Mouse (Mus musculus): ENCODE results near the gene Rapgef1. TPM values are rescaled to one million over a fixed set of nuclear protein-coding genes. Genes with fewer than 3 reads are reported as not detected.

Gene Rapgef1
- polyA plus RNA-seq, 1 experiment from 2014 or later = 15.9 TPM

DNA sequence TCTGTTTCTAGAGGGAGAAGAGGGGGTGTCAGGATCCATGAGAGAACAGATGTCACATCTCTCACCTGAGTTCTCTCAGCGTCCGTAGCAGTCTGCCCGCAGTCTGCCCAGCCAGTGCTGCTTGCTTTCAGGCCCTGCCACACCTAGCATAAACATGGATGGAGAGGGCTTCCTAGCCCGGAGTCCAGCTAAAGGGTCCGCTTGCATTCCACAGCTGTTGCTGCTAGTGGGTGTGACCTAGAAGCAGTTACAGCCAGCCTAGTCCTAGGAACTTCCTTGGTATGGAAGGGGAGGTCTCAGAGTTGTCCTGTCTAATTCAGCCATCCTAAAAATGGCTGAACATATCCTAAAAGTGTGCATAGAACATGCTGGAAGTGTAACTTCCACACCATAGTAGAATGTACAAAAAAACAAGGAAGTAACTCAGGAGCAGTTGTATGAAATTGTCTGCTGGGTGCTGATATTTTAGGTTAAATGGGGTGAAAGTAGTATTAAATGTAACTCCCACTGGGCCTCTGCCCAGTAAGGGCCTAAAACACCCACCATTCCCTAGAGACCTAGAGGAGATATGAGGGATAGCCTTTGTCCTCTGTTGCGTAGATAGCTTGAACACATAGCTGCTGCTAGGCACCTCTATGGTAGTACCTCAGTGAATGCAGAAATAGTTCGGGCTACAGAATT is 48.6 kb downstream of the Rapgef1 start:
- H3K36me3 ChIP-seq = no peaks in the 10 kb centered on the region
- no peak overlapping the region for H3K9ac ChIP-seq
- H3K4me1 ChIP-seq = peaks cover 47% of the 10 kb centered on the region
- no peak for ATAC-seq (ENCODE audit: insufficient number of reproducible peaks, low FRiP score, low TSS enrichment, low read depth)
- H3K27me3 ChIP-seq = no peaks in the 10 kb centered on the region
- no peak overlapping the region; the same call in 1 of the 2 replicates for H3K27ac ChIP-seq
- H3K4me2 ChIP-seq = no peak overlapping the region
- no peaks in the 10 kb centered on the region for H3K9me3 ChIP-seq
- WGBS = 80% methylated on average over 7 of the region's 7 CpGs
- no peak overlapping the region for H3K4me3 ChIP-seq

DNA sequence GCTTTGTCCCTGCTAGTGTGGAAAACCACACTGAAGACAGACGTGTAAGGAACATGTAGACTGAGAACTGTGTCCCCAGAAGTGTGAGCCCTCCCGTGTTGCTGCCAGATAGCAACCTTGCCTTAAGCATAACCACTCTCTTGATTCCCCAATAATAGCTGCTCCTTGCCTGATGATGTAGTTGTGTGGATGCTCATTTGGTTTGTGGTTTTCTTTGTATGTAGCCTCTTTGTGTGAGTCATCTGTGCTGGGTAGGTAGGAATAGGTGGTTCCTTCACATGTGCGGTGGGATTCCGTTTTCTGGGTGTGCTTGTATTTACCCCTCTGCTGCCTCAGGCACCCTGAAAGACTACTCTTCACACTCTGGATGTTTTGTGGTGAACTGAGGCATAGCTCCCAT is 49.4 kb downstream of the Rapgef1 start:
- no peaks in the 10 kb centered on the region for H3K27me3 ChIP-seq
- ATAC-seq (ENCODE audit: insufficient number of reproducible peaks, low FRiP score, low TSS enrichment, low read depth) = no peak
- H3K4me3 ChIP-seq = no peak overlapping the region
- no peak overlapping the region for H3K4me2 ChIP-seq
- H3K36me3 ChIP-seq = no peaks in the 10 kb centered on the region
- peaks cover 41% of the 10 kb centered on the region for H3K4me1 ChIP-seq
- H3K9ac ChIP-seq = no peak overlapping the region
- 83% methylated on average over 4 of the region's 4 CpGs for WGBS
- no peak overlapping the region for H3K27ac ChIP-seq
- no peaks in the 10 kb centered on the region for H3K9me3 ChIP-seq

DNA sequence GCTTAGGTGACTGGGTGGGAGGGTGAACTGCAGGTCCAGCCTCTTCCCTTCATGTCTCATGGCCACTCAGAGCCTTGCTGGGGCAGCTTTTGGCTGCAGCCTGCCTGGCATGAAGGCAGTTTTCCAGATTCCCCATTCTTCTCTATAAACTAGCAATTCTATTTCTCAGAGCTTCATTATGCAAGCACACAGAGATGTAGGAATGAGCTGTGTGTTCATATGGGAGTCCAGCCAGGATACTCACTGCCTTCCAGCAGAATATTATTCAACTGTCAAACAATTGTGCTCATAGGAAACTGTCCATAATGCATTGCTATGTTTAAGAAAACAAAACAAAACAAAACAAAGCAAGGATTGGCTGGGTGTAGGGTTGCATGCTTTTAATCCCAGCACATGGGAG is 50.2 kb downstream of the Rapgef1 start:
- Histone ChIP-seq H3K27ac (peak overlapping the region; percentile 65), H3K9me3 (no peaks in the 10 kb centered on the region), H3K4me3 (no peak overlapping the region), H3K36me3 (no peaks in the 10 kb centered on the region), H3K9ac (no peak overlapping the region), H3K4me1 (peaks cover 41% of the 10 kb centered on the region), H3K27me3 (no peaks in the 10 kb centered on the region), H3K4me2 (no peak overlapping the region)
- no peak for ATAC-seq (ENCODE audit: insufficient number of reproducible peaks, low FRiP score, low TSS enrichment, low read depth)

DNA sequence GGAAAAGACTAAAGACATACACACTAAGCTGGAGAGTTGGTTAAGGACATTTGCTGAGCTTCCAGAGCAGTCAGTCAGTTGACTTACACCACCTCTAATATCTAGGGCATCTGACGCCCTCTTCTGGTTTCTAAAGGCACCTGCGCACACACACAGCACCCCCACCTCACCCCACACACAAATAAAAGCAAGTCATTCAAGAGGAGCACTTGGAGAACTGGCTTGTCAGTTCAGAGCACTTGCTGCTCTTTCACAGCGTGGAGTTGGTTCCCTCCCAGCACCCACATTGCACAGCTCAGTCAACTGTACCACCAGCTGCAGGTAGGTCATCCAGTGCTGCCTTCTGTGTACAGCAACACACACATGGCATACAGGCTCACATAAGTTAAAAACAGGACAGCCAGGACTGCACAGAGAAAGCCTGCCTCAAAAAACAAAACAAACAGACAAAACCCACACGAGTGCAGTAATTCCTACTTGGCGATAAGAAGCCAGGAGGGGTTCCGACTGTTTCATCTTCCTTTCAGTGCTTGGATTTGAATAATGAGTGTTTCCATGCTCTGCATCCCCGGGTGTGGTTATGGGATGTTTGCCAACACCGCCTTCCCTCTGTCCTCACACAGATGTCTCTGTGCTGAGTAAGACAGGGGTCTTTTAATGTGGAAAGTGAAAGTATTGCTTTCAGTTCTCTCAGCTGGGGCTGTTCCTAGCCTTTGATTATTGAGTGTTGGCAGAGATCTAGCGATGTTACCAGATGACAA is 50.9 kb downstream of the Rapgef1 start:
- Histone ChIP-seq H3K4me3 (no peak overlapping the region), H3K4me1 (peaks cover 41% of the 10 kb centered on the region), H3K9me3 (no peaks in the 10 kb centered on the region), H3K27me3 (no peaks in the 10 kb centered on the region), H3K36me3 (no peaks in the 10 kb centered on the region), H3K27ac (peak overlapping the region; percentile 65), H3K4me2 (peak overlapping the region; percentile 10; the same call in 1 of the 2 replicates), H3K9ac (no peak overlapping the region)
- no peak; the same call in 1 of the 2 replicates for ATAC-seq (ENCODE audit: insufficient number of reproducible peaks, low FRiP score, low TSS enrichment, low read depth)
- 43% methylated on average over 9 of the region's 9 CpGs for WGBS

DNA sequence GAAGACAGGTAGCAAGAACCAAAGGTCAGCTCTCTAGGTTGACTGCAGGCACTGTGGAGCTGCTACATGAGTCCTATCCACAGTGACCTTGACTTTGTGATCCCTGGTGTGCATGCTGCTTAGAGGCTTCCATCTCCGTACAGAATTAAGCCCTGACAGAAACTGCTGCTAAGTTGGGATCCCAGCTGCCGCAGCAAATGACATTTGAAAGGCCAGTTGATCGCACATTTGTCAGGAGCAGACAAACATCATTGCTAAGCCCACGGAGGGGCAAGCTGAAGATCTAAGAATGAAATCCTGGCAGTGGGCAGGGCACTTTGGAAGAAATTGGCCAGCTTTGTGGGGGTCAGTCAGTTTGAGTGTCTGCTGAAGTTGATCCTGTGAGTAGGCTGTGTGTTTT is 51.9 kb downstream of the Rapgef1 start:
- no peaks in the 10 kb centered on the region for H3K9me3 ChIP-seq
- H3K4me3 ChIP-seq = no peak overlapping the region
- WGBS = 77% methylated on average over 4 of the region's 4 CpGs
- peaks cover 37% of the 10 kb centered on the region for H3K4me1 ChIP-seq
- no peak for ATAC-seq (ENCODE audit: insufficient number of reproducible peaks, low FRiP score, low TSS enrichment, low read depth)
- no peaks in the 10 kb centered on the region for H3K27me3 ChIP-seq
- no peak overlapping the region for H3K4me2 ChIP-seq
- H3K36me3 ChIP-seq = no peaks in the 10 kb centered on the region
- H3K27ac ChIP-seq = 0 out of 2 replicates have a peak overlapping the region, but pooled peaks have one; percentile 8
- no peak overlapping the region for H3K9ac ChIP-seq

DNA sequence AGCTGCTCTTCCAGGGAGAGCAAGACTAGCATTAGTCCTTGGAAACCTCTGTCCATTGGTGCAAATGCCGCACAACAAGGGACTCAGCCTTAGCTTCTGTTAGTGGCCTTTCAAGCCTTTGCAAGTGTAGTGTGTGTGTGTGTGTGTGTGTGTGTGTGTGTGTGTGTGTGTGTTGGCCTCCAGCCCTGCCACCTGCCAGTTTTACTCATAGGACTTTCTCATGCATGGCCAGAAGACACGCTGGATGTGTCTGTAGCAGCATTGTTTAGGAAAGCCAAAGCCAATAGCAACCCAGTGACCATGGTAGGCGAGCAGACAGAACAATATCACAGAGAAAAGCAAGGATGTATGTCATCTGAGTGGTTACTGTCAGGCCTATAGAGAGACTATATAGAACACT is 52.3 kb downstream of the Rapgef1 start:
- Histone ChIP-seq H3K36me3 (no peaks in the 10 kb centered on the region), H3K4me1 (peaks cover 32% of the 10 kb centered on the region), H3K27me3 (no peaks in the 10 kb centered on the region), H3K9ac (no peak overlapping the region), H3K27ac (0 out of 2 replicates have a peak overlapping the region, but pooled peaks have one; percentile 27), H3K4me3 (no peak overlapping the region), H3K9me3 (no peaks in the 10 kb centered on the region), H3K4me2 (no peak overlapping the region)
- 91% methylated on average over 3 of the region's 3 CpGs for WGBS
- no peak for ATAC-seq (ENCODE audit: insufficient number of reproducible peaks, low FRiP score, low TSS enrichment, low read depth)

DNA sequence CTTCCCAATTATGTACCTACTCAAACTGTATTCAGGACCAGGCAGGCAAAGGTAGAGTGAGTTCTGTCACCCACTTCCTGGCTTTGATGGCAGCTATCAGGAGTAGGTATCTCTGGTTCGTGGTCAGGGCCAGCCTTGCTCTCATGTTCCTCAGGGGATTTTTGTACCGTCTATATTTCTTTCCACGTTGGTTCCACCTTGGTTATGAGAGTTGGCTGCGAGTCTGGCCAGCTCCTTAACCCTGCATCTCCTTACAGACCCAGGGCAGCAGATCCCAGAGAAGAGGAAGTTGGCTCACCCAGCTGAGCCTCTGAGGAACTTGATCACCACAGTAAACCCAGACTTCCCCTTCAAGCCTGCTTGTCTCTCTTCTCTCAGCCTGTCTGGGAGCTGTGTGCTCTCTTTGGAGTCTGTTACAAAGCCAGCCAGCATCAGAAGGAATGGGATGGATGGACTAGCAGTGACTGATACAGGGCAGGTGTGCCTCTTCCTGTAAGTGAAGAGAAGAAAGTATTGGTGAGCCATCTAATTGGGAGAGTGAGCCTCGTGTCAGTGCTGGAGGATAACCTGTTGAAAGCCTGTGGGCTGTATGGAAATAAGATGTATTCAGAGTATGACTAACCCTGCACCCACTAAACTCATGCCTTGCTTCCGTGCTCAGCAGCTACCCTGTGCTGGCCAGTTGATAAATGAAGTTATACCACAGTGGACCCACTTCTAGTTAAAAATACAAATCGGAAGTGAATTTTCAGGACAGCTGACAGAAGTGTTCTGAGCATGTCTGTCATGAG is 53.4 kb downstream of the Rapgef1 start:
- WGBS = 71% methylated on average over 7 of the region's 7 CpGs
- Histone ChIP-seq H3K4me1 (peaks cover 26% of the 10 kb centered on the region), H3K9me3 (no peaks in the 10 kb centered on the region), H3K36me3 (no peaks in the 10 kb centered on the region), H3K27ac (no peak overlapping the region), H3K9ac (no peak overlapping the region), H3K4me3 (no peak overlapping the region), H3K4me2 (no peak overlapping the region), H3K27me3 (no peaks in the 10 kb centered on the region)
- 0 out of 2 replicates have a peak, but pooled peaks have one; percentile 17 for ATAC-seq (ENCODE audit: insufficient number of reproducible peaks, low FRiP score, low TSS enrichment, low read depth)

DNA sequence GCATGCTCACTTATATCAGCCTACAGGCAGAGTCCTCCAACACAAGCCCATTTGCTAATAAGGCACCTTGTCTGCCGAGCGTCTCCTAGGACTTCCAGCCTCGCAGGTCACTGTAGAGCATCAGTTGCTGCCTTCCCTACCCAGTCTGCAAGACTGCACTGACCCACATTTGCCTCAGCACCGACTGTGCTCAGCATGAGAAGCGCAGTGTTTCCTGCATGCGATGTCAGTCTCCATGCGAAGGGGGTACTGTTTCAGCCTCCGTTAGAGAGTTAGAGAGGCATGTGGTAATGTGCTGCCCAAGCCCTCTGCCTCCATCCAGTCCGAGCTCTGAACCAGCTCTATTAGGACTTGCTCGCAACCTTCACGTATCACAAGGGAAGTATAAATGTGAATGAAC is 54.6 kb downstream of the Rapgef1 start:
- WGBS = 79% methylated on average over 11 of the region's 11 CpGs
- Histone ChIP-seq H3K9ac (no peak overlapping the region), H3K9me3 (no peaks in the 10 kb centered on the region), H3K27ac (no peak overlapping the region), H3K4me2 (no peak overlapping the region), H3K36me3 (peaks cover 1% of the 10 kb centered on the region; the same call in 1 of the 2 replicates), H3K4me3 (no peak overlapping the region), H3K27me3 (no peaks in the 10 kb centered on the region), H3K4me1 (peaks cover 26% of the 10 kb centered on the region)
- ATAC-seq (ENCODE audit: insufficient number of reproducible peaks, low FRiP score, low TSS enrichment, low read depth) = no peak

DNA sequence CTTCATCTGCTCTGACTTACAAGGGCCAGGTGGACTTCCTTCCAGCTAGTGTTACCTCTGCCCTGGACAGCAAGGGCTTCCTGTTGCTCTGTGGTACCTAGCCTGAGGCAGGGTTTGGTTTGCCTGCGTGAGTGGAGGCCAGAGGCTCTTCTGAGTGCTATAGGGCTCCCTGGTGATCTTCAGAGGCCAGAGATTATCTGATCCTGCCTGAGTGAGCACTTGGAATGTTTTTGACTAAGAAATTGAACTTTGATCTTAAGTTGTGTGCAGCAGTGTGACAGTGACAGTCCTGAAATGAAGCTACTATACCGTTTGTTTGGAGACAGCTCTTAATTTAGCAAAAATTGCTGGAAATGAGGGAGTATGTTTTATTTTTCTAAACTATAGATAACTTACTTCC is 55.0 kb downstream of the Rapgef1 start:
- peaks cover 24% of the 10 kb centered on the region for H3K4me1 ChIP-seq
- H3K27ac ChIP-seq = no peak overlapping the region
- no peak overlapping the region for H3K4me2 ChIP-seq
- H3K9me3 ChIP-seq = no peaks in the 10 kb centered on the region
- no peaks in the 10 kb centered on the region for H3K27me3 ChIP-seq
- peaks cover 5% of the 10 kb centered on the region; the same call in 1 of the 2 replicates for H3K36me3 ChIP-seq
- ATAC-seq (ENCODE audit: insufficient number of reproducible peaks, low FRiP score, low TSS enrichment, low read depth) = no peak
- H3K9ac ChIP-seq = no peak overlapping the region
- WGBS = 63% methylated on average over 2 of the region's 2 CpGs
- no peak overlapping the region for H3K4me3 ChIP-seq

DNA sequence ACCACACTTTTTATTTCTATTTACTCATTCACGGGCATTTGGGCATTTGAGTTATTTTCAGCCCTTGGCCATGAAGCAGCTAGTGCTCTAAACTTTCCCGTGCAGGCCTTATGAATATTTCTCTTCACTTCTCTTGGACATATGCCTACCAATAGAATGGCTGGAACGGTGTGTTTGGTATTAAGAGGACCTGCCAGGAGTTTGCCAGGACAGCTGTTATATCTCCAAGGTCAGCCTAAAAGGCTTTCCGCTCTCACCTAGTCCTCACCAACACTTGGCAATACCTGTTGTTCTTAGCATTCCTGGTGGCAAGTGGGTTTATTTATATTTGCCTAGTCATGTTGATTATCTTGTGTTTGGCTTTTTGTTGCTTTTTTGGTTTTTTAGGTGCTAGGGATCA is 56.3 kb downstream of the Rapgef1 start:
- H3K4me1 ChIP-seq = peaks cover 13% of the 10 kb centered on the region
- no peak overlapping the region for H3K9ac ChIP-seq
- H3K4me3 ChIP-seq = no peak overlapping the region
- H3K27me3 ChIP-seq = no peaks in the 10 kb centered on the region
- no peaks in the 10 kb centered on the region for H3K9me3 ChIP-seq
- H3K4me2 ChIP-seq = no peak overlapping the region
- WGBS = 72% methylated on average over 4 of the region's 4 CpGs
- H3K36me3 ChIP-seq = peaks cover 5% of the 10 kb centered on the region; the same call in 1 of the 2 replicates
- H3K27ac ChIP-seq = no peak overlapping the region
- ATAC-seq (ENCODE audit: insufficient number of reproducible peaks, low FRiP score, low TSS enrichment, low read depth) = no peak

DNA sequence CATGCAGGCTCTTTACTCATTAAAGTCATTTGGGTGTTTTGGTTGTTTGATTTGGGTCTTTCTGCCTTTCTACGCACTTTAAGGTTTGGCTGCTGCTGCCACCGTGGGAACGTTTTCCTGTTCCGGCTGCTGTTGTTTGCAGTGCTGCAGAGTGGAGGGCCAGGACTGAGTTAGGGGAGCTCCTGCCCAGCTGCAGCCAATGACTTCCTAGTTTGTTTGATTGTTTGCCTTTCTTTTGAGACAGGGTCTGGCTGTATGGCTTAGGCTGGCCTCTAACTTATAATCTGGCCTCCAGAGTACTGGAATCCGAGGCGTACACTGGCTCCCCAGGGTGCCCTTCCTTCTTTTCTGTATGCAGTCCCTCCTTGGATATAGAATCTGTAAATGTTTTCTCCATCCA is 57.0 kb downstream of the Rapgef1 start:
- no peak overlapping the region for H3K4me3 ChIP-seq
- no peak for ATAC-seq (ENCODE audit: insufficient number of reproducible peaks, low FRiP score, low TSS enrichment, low read depth)
- H3K36me3 ChIP-seq = peaks cover 5% of the 10 kb centered on the region; the same call in 1 of the 2 replicates
- no peak overlapping the region for H3K27ac ChIP-seq
- 55% methylated on average over 6 of the region's 6 CpGs for WGBS
- peaks cover 9% of the 10 kb centered on the region; the same call in 1 of the 2 replicates for H3K4me1 ChIP-seq
- H3K4me2 ChIP-seq = no peak overlapping the region
- no peaks in the 10 kb centered on the region for H3K27me3 ChIP-seq
- H3K9ac ChIP-seq = no peak overlapping the region
- no peaks in the 10 kb centered on the region for H3K9me3 ChIP-seq
